Mouse (Mus musculus) kidney, adult 2 months (tissue): ENCODE data around the gene Epas1.

ENCODE experiments used
- CTCF ChIP-seq: fragments of 200-500 bp; conservative IDR thresholded peaks from 2 replicates; pipeline ENCODE4 v1.5.1; 2011; ENCODE audit warnings: low read depth, mild to moderate bottlenecking, control low read depth, low read length, moderate library complexity, mixed read lengths; ENCODE audit not compliant: insufficient read depth, insufficient read length
- POLR2A ChIP-seq: fragments of 200-500 bp; IDR thresholded peaks from one replicate; pipeline ENCODE4 v1.6.1; 2011; ENCODE audit warnings: low read depth, low read length, control low read depth

DNA sequence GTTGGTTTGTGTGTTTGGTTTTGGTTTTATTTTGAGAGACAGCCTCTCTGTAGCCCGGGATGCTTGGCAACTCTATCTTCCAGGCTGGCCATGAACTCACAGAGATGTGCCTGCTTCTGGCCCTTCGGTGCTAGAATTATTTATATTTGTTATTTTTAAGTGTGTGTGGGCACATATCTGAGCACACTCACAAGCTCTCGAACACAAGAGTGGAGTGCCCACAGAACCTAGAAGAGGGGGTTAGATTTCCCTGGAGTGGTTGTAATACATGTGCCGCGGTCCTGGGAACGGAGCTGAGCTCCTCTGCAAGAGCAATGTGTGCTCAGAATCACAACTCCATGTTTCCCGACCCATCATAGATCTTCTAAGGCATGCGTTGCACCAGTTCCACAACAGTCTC is 40.9 kb upstream of the Epas1 start:
- no peak for TF ChIP-seq CTCF
- TF ChIP-seq POLR2A = no peak
